12 mouse cellular contexts compared by ENCODE assay signal in the genomic region with DNA sequence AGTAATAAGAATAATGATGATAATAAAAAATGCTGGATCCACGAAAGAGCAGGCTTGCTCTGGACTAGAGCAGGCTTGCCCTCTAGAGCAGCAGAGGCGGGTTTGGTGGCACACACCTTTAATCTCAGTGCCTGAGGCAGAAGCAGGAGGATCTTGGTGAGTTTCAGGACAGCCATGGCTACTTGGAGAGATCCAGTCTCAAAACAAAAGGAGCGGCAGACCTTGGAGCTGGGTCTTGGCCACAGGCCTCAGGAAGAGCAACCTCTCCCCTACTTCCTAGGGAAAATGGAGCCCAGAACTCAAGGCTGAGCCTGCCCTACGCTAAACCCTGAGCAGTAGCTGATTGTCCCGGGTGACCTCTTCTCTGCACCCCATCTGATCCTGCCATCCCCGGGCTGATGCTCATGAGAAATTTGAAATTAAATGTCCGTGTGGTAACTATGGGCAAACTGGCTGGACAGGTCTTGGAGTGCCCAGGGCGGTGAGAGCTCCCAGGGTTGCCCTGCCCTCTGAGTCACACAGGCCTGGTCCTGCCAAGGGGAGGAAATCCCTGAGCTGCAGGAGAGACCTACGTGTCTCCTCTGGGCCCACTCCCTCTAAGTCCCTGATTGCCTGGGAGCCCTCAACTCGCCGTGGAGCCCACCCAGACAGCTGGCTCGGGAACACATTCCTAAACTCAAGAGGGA. TPM values are rescaled to one million over a fixed set of nuclear protein-coding genes. Genes with fewer than 3 reads are reported as not detected.
DNase-seq lines count a peak whose midpoint lies in the region; ATAC-seq lines count a peak whose summit lies in the region.
"Had no signal": no experiment of that assay in that cellular context is flagged by ENCODE, and none has a peak within 500 bp of the region (broad histone marks: within the 10 kb centered on the region; RNA-seq: fewer than 3 reads in every experiment).

No protein-coding gene starts in this region.

- no peak overlapping the region for H3K4me3 ChIP-seq in heart, embryonic 10.5 days
- H3K4me3 ChIP-seq in lung, embryonic 16.5 days (ENCODE audit: low read length) = no peak overlapping the region
- H3K4me3 ChIP-seq in midbrain, embryonic 15.5 days = no peak overlapping the region
- H3K4me3 ChIP-seq: erythroblast, embryonic 14.5 days; limb, embryonic 12.5 days; midbrain, embryonic 12.5 days had no signal

- no peak for DNase-seq in heart, embryonic 10.5 days (ENCODE audit: low spot score)
- no peak for DNase-seq in heart, postnatal 25 days (ENCODE audit: low spot score)
- peak; percentile 50 for DNase-seq in MN1 (ENCODE audit: low spot score)
- peak; percentile 63 for DNase-seq in kidney, adult 9 months
- DNase-seq in layer of hippocampus, postnatal 14 days (ENCODE audit: low spot score in 2 of 2) = no peak
- no peak for DNase-seq in left cerebral cortex, adult 8-10 months (ENCODE audit: low spot score in 2 of 2)
- DNase-seq: cerebellum, adult 9-11 months had no signal

- no peaks in the 10 kb centered on the region; the same call in 1 of the 2 replicates for H3K27me3 ChIP-seq in heart, embryonic 10.5 days (ENCODE audit: insufficient read depth, poor library complexity, severe bottlenecking)
- H3K27me3 ChIP-seq in lung, embryonic 16.5 days (ENCODE audit: control insufficient read depth, insufficient read depth, low read depth, low read length) = no peaks in the 10 kb centered on the region
- no peaks in the 10 kb centered on the region for H3K27me3 ChIP-seq in midbrain, embryonic 15.5 days (replicated peaks)
- H3K27me3 ChIP-seq: limb, embryonic 12.5 days; midbrain, embryonic 12.5 days had no signal

- intact Hi-C loops in heart, postnatal 25 days (cut with DNase I) = no loop called here

- ATAC-seq in lung, embryonic 16.5 days (ENCODE audit: low read depth) = peak; percentile 85
- no peak for ATAC-seq in midbrain, embryonic 15.5 days (replicated peaks)

- WGBS in heart, embryonic 10.5 days = 61% methylated on average over 12 of the region's 12 CpGs
- WGBS in lung, embryonic 16.5 days = 50% methylated on average over 12 of the region's 12 CpGs
- 79% methylated on average over 12 of the region's 12 CpGs for WGBS in midbrain, embryonic 15.5 days

- no peaks in the 10 kb centered on the region for H3K9me3 ChIP-seq in heart, embryonic 10.5 days
- H3K9me3 ChIP-seq in lung, embryonic 16.5 days (ENCODE audit: control insufficient read depth, low read length) = no peaks in the 10 kb centered on the region
- H3K9me3 ChIP-seq in midbrain, embryonic 15.5 days = no peaks in the 10 kb centered on the region
- H3K9me3 ChIP-seq: limb, embryonic 12.5 days; midbrain, embryonic 12.5 days had no signal

- H3K9ac ChIP-seq in lung, embryonic 16.5 days (ENCODE audit: low read length) = no peak overlapping the region
- H3K9ac ChIP-seq in midbrain, embryonic 15.5 days = no peak overlapping the region
- H3K9ac ChIP-seq: limb, embryonic 12.5 days; midbrain, embryonic 12.5 days had no signal

- peak overlapping the region; percentile 90 for H3K27ac ChIP-seq in heart, embryonic 10.5 days
- peak overlapping the region; percentile 64 for H3K27ac ChIP-seq in lung, embryonic 16.5 days (ENCODE audit: low read length)
- H3K27ac ChIP-seq in midbrain, embryonic 15.5 days = no peak overlapping the region
- H3K27ac ChIP-seq: limb, embryonic 12.5 days; midbrain, embryonic 12.5 days had no signal

- no peak overlapping the region for H3K4me2 ChIP-seq in lung, embryonic 16.5 days (ENCODE audit: low read depth, low read length)
- no peak overlapping the region for H3K4me2 ChIP-seq in midbrain, embryonic 15.5 days
- H3K4me2 ChIP-seq: limb, embryonic 12.5 days; midbrain, embryonic 12.5 days had no signal

- 0 out of 2 replicates have a peak, but pooled peaks cover 3% of the 10 kb centered on the region for H3K36me3 ChIP-seq in heart, embryonic 10.5 days
- no peaks in the 10 kb centered on the region for H3K36me3 ChIP-seq in lung, embryonic 16.5 days (ENCODE audit: control insufficient read depth, insufficient read depth, low read length)
- H3K36me3 ChIP-seq in midbrain, embryonic 15.5 days (replicated peaks) = no peaks in the 10 kb centered on the region
- H3K36me3 ChIP-seq: limb, embryonic 12.5 days; midbrain, embryonic 12.5 days had no signal

- H3K4me1 ChIP-seq in heart, embryonic 10.5 days = peaks cover 85% of the 10 kb centered on the region
- H3K4me1 ChIP-seq in lung, embryonic 16.5 days (replicated peaks; ENCODE audit: control insufficient read depth, insufficient read depth, low read length) = peaks cover 42% of the 10 kb centered on the region
- no peaks in the 10 kb centered on the region for H3K4me1 ChIP-seq in midbrain, embryonic 15.5 days
- H3K4me1 ChIP-seq: midbrain, embryonic 12.5 days had no signal

RNA-seq across cellular contexts. Expression of a gene that starts 13.8 kb away (rescaled TPM):
- 0.63 and 1.3 TPM in 2 replicates for polyA plus RNA-seq in heart, embryonic 10.5 days (2016; fragmentation: Nextera tagmentation; extraction: Ambion mirVana)
- not detected for total RNA-seq in heart, postnatal 25 days (2021)
- polyA plus RNA-seq in lung, embryonic 16.5 days (2015; fragmentation: Nextera tagmentation; extraction: Ambion mirVana) = not detected in 2 replicates
- total RNA-seq in layer of hippocampus, postnatal 14 days (2021) = not detected
- polyA plus RNA-seq in midbrain, embryonic 15.5 days (2015; fragmentation: Nextera tagmentation; extraction: Ambion mirVana) = 0.44 and 0.77 TPM in 2 replicates
- total RNA-seq in left cerebral cortex, adult 8-10 months (2022) = not detected
- polyA plus RNA-seq: erythroblast, embryonic 14.5 days had no signal

RNA-seq across cellular contexts. Expression of a gene that starts 14.6 kb away (rescaled TPM):
- 0.99 and 1.1 TPM in 2 replicates for polyA plus RNA-seq in heart, embryonic 10.5 days (2016; fragmentation: Nextera tagmentation; extraction: Ambion mirVana)
- total RNA-seq in heart, postnatal 25 days (2021) = 1 to 10 TPM in 1 of 2 experiments, under 1 TPM in 1; 0.96 to 2.0 TPM
- polyA plus RNA-seq in lung, embryonic 16.5 days (2015; fragmentation: Nextera tagmentation; extraction: Ambion mirVana) = 1.8 and 2.3 TPM in 2 replicates
- under 1 TPM; 0.28 to 0.48 TPM for total RNA-seq in layer of hippocampus, postnatal 14 days (2021)
- polyA plus RNA-seq in midbrain, embryonic 15.5 days (2015; fragmentation: Nextera tagmentation; extraction: Ambion mirVana) = 0.26 and 0.33 TPM in 2 replicates
- 1 to 10 TPM in 1 of 4 experiments, under 1 TPM in 3; 0.35 to 1.4 (median 0.64) TPM for total RNA-seq in left cerebral cortex, adult 8-10 months (2022)
- polyA plus RNA-seq: erythroblast, embryonic 14.5 days had no signal

RNA-seq across cellular contexts. Expression of a gene that starts 50.6 kb away (rescaled TPM):
- polyA plus RNA-seq in heart, embryonic 10.5 days (2016; fragmentation: Nextera tagmentation; extraction: Ambion mirVana) = 2.3 and 3.6 TPM in 2 replicates
- under 1 TPM in 1 of 2 experiments, not detected in 1; 0.39 TPM for total RNA-seq in heart, postnatal 25 days (2021)
- 1.2 and 1.8 TPM in 2 replicates for polyA plus RNA-seq in lung, embryonic 16.5 days (2015; fragmentation: Nextera tagmentation; extraction: Ambion mirVana)
- total RNA-seq in layer of hippocampus, postnatal 14 days (2021) = under 1 TPM in 1 of 2 experiments, not detected in 1; 0.39 TPM
- polyA plus RNA-seq in midbrain, embryonic 15.5 days (2015; fragmentation: Nextera tagmentation; extraction: Ambion mirVana) = 0.60 and 0.92 TPM in 2 replicates
- under 1 TPM in 2 of 4 experiments, not detected in 2; 0.57 to 0.93 TPM for total RNA-seq in left cerebral cortex, adult 8-10 months (2022)
- polyA plus RNA-seq: erythroblast, embryonic 14.5 days had no signal

RNA-seq across cellular contexts. Expression of a gene that starts 51.1 kb away (rescaled TPM):
- 23.0 and 28.5 TPM in 2 replicates for polyA plus RNA-seq in heart, embryonic 10.5 days (2016; fragmentation: Nextera tagmentation; extraction: Ambion mirVana)
- total RNA-seq in heart, postnatal 25 days (2021) = 10 to 100 TPM in 1 of 2 experiments, 1 to 10 TPM in 1; 10.0 to 11.4 TPM
- polyA plus RNA-seq in lung, embryonic 16.5 days (2015; fragmentation: Nextera tagmentation; extraction: Ambion mirVana) = 30.5 and 30.9 TPM in 2 replicates
- total RNA-seq in layer of hippocampus, postnatal 14 days (2021) = 10 to 100 TPM; 14.8 to 16.4 TPM
- 22.0 and 22.4 TPM in 2 replicates for polyA plus RNA-seq in midbrain, embryonic 15.5 days (2015; fragmentation: Nextera tagmentation; extraction: Ambion mirVana)
- total RNA-seq in left cerebral cortex, adult 8-10 months (2022) = 10 to 100 TPM; 17.6 to 22.3 (median 19.1) TPM

RNA-seq across cellular contexts. Expression of a gene that starts 53.8 kb away (rescaled TPM):
- 552 and 644 TPM in 2 replicates for polyA plus RNA-seq in heart, embryonic 10.5 days (2016; fragmentation: Nextera tagmentation; extraction: Ambion mirVana)
- total RNA-seq in heart, postnatal 25 days (2021) = 10 to 100 TPM; 75.6 to 87.9 TPM
- 258 and 277 TPM in 2 replicates for polyA plus RNA-seq in lung, embryonic 16.5 days (2015; fragmentation: Nextera tagmentation; extraction: Ambion mirVana)
- total RNA-seq in layer of hippocampus, postnatal 14 days (2021) = 10 to 100 TPM; 39.6 to 46.3 TPM
- 74.0 and 87.8 TPM in 2 replicates for polyA plus RNA-seq in midbrain, embryonic 15.5 days (2015; fragmentation: Nextera tagmentation; extraction: Ambion mirVana)
- 10 to 100 TPM; 28.2 to 33.4 (median 30.8) TPM for total RNA-seq in left cerebral cortex, adult 8-10 months (2022)

Comparison
In these comparisons a context has a peak if more than half of its experiments do, and no peak if none do; other contexts are left out.
1. DNase-seq: peak in MN1 (single experiment) and kidney, adult 9 months (single experiment); none in heart, embryonic 10.5 days (single experiment), heart, postnatal 25 days (single experiment), layer of hippocampus, postnatal 14 days (0 of 2) and left cerebral cortex, adult 8-10 months (0 of 2).